Mouse (Mus musculus) lung, adult 2 months (tissue): ENCODE results near the gene Zfp239. TPM values are rescaled to one million over a fixed set of nuclear protein-coding genes. Genes with fewer than 3 reads are reported as not detected.
A peak's percentile ranks its signal among the peaks of the same experiment; 100 is the strongest.
"Not testable (repeated sequence)": the region's sequence is repeated elsewhere in the genome, so short reads cannot be mapped to it uniquely, and the experiment has no call there.

ENCODE experiments used
- DNase-seq: peaks from one replicate; pipeline ENCODE4 v3.0.0; 2022
- H3K4me1 ChIP-seq: fragments of 200-500 bp; 2 replicates; pipeline ENCODE4 v1.6.1; 2011; ENCODE audit warnings: low read length; ENCODE audit not compliant: control insufficient read depth, insufficient read depth
- H3K4me3 ChIP-seq: fragments of 200-500 bp; replicated peaks from 2 replicates; pipeline ENCODE3; 2011; ENCODE audit warnings: low read depth, mild to moderate bottlenecking, control low read depth, low read length; ENCODE audit errors: extremely low read depth
- CTCF ChIP-seq: fragments of 200-500 bp; IDR thresholded peaks from 2 replicates; pipeline ENCODE4 v1.5.1; 2011; ENCODE audit warnings: mild to moderate bottlenecking, low read length, control low read depth; ENCODE audit not compliant: insufficient read depth
- POLR2A ChIP-seq: fragments of 200-500 bp; IDR thresholded peaks from 2 replicates; pipeline ENCODE4 v1.6.1; 2011; ENCODE audit warnings: low read depth, mild to moderate bottlenecking, control low read depth, low read length, borderline replicate concordance; ENCODE audit errors: extremely low read depth
- WGBS: fragments of 180-500 bp; shearing (Covaris S2); methylation state at CpG from one replicate; pipeline ENCODE4 v1.1.7; 2018; 5-methylcytosine and 5-hydroxymethylcytosine counted together
- polyA plus RNA-seq: library from polyadenylated mRNA; depleted of rRNA; stranded (reverse); fragments of >200 nt; gene quantifications from 2 replicates; pipeline ENCODE4 v1.2.3, GENCODE M21; 2012

Zfp239 gene
- polyA plus RNA-seq, 1 experiment, result 0.99 TPM

GRCm38 (mm10) chr6:117847772-117848171 lies 14.1 kb upstream of the Zfp239 start:
- no peak overlapping the region for H3K4me3 ChIP-seq
- TF ChIP-seq POLR2A (no peak), CTCF (no peak)
- no peak for DNase-seq
- WGBS, result 96% methylated on average over 2 of the region's 2 CpGs
- H3K4me1 ChIP-seq, result no peaks in the 10 kb centered on the region

GRCm38 (mm10) chr6:117848577-117848976 lies 13.3 kb upstream of the Zfp239 start:
- DNase-seq, result no peak
- TF ChIP-seq POLR2A, result no peak
- no peak for TF ChIP-seq CTCF
- no peak overlapping the region for H3K4me3 ChIP-seq
- H3K4me1 ChIP-seq, result no peaks in the 10 kb centered on the region
- 92% methylated on average over 5 of the region's 5 CpGs for WGBS

DNA sequence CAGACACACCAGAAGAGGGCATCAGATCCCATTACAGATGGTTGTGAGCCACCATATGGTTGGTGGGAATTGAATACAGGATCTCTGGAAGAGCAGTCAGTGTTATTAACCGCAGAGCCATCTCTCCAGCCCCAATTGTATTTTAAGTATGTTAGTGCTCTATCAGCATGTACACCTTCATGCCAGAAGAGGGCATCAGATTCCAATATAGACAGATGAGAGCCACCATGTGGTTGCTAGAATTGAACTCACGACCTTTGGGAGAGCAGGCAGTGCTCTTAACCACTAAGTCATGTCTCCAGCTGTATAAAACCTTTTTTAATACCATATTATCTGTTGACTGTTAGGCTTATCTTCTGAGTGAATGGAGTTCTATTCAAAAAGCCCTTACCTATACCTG lies 10.2 kb upstream of the Zfp239 start:
- no peak for DNase-seq
- Histone ChIP-seq H3K4me3 (no peak overlapping the region), H3K4me1 (no peaks in the 10 kb centered on the region)
- TF ChIP-seq POLR2A (no peak), CTCF (no peak)
- 59% methylated on average over 2 of the region's 2 CpGs for WGBS

GRCm38 (mm10) chr6:117857990-117858389 lies 3.9 kb upstream of the Zfp239 start:
- Histone ChIP-seq H3K4me1 (no peaks in the 10 kb centered on the region), H3K4me3 (no peak overlapping the region)
- TF ChIP-seq POLR2A (no peak), CTCF (no peak)
- 74% methylated on average over 1 of the region's 1 CpGs for WGBS
- no peak for DNase-seq

GRCm38 (mm10) chr6:117862465-117862864 lies 565 bp downstream of the Zfp239 start:
- DNase-seq, result no peak
- TF ChIP-seq CTCF, result no peak
- TF ChIP-seq POLR2A, result no peak
- WGBS, result 71% methylated on average over 8 of the region's 8 CpGs
- H3K4me3 ChIP-seq, result no peak overlapping the region
- H3K4me1 ChIP-seq, result no peaks in the 10 kb centered on the region

DNA sequence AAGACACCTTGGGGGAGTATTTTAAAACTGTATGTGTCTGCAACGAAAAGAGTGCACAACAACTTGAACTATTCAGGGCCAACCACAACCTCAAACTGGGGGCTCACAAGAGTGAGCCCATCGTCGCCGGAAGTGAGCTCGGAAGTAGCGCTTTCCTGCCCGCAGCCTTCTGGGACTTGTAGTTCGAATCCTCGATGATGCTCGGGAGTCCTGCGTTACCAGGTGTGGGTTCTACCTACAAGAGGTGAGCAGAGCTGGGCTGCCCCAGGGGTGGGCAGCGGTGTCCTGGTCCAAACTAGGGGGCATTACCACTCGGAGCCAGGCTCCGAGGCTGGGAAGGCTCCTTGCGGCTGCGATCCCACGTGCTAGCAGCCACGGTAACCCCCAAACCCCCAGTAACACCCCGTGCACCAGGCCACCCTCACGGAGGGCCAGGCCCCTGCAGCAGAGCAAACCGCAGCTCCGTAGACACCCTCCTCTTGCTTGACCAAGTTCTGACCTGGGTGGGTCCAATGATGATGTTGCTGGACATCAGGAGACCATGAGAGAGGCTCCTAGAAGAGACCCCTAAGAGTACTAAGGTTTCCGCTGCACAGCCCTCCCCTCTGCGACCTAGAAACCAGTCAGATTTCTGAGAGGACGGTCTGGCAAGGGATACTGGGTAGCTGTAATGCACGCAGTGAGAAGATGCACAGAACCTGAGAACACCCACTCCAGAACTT lies 1.2 kb downstream of the Zfp239 start:
- H3K4me1 ChIP-seq, result no peaks in the 10 kb centered on the region
- no peak for TF ChIP-seq POLR2A
- no peak for TF ChIP-seq CTCF
- H3K4me3 ChIP-seq, result peak overlapping the region; percentile 60
- DNase-seq, result no peak
- 3% methylated on average over 26 of the region's 26 CpGs for WGBS

DNA sequence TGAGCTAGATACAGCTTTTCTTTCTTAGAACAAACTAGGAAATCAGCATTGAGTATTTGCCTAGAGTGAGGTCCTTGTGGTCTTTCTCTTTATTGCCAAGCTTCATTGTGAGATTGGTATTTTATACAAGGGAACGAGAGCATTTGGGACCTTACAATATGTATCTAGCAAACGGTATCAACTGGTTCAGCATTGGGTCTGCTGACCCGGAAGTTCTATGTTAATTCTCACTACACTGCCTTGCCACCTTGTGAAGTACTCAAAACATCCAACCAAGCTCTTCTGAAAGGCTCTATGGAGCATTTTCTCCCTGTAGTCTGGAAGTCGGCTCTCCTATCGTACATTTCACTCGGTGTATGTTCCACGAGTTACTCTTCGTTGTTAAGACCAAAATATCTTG lies 1.9 kb downstream of the Zfp239 start:
- Histone ChIP-seq H3K4me1 (no peaks in the 10 kb centered on the region), H3K4me3 (no peak overlapping the region)
- TF ChIP-seq POLR2A (no peak), CTCF (no peak)
- no peak for DNase-seq
- WGBS, result 94% methylated on average over 8 of the region's 8 CpGs

- no peak for DNase-seq
- H3K4me3 ChIP-seq, result no peak overlapping the region
- TF ChIP-seq CTCF, result no peak
- TF ChIP-seq POLR2A, result no peak
- no peaks in the 10 kb centered on the region for H3K4me1 ChIP-seq
- 88% methylated on average over 8 of the region's 8 CpGs for WGBS
These were observed 6.3 kb downstream of the Zfp239 start for GRCm38 (mm10) chr6:117868187-117868586.

DNA sequence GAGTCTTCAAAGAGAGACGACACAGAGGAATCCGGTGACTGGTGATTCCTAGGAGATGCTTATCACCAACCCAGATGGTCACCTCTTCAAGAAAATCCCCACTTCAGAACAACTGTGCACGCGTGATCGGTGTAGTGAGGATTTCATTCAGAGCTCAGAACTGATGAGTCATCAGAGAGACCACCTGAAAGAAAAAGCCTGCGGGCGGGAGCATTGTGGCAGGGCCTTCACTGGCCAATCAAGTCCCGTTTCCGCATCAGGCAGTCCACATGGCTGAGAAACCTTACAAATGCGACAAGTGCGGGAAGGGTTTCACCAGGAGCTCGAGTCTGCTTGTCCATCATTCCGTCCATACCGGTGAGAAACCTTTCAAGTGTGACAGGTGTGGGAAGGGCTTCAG lies 9.1 kb downstream of the Zfp239 start:
- 78% methylated on average over 14 of the region's 14 CpGs for WGBS
- DNase-seq, result no peak
- no peak for TF ChIP-seq CTCF
- no peak for TF ChIP-seq POLR2A
- Histone ChIP-seq H3K4me3 (no peak overlapping the region), H3K4me1 (no peaks in the 10 kb centered on the region)

GRCm38 (mm10) chr6:117873450-117873849 lies 11.6 kb downstream of the Zfp239 start:
- H3K4me3 ChIP-seq, H3K4me1 ChIP-seq, DNase-seq: not testable (repeated sequence)
- 83% methylated on average over 7 of the region's 7 CpGs for WGBS
